Mouse (Mus musculus): ENCODE data around the gene Dhfr.
"Not testable (repeated sequence)": the region's sequence is repeated elsewhere in the genome, so short reads cannot be mapped to it uniquely, and the experiment has no call there.

DNA sequence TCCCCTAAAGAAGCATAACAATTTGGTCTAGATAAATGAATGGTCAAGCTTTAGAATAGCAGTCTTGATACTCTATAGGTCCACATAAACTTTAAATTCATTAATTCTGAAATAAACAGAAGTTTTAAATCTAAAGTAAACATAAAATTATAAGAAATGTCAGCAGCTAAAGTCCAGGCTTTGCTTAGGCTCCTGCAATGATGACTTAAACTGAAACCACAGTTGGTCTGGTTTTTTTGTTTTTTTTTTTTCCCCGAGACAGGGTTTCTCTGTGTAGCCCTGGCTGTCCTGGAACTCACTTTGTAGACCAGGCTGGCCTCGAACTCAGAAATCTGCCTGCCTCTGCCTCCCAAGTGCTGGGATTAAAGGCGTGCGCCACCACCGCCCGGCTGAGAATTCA, 16.9 kb downstream of the Dhfr start:
- TF ChIP-seq CTCF (IDR thresholded peaks at IDR 0.05; ENCODE audit: low read depth); EP300 (optimal IDR thresholded peaks at IDR 0.05): not testable (repeated sequence)

Measured in stomach, postnatal 0 days (tissue).